Mouse (Mus musculus) liver, embryonic 15.5 days (tissue): ENCODE measurements around the gene Tfpi. TPM values are rescaled to one million over a fixed set of nuclear protein-coding genes. Genes with fewer than 3 reads are reported as not detected.
A peak's percentile ranks its signal among the peaks of the same experiment; 100 is the strongest.
"Not testable (repeated sequence)": the region's sequence is repeated elsewhere in the genome, so short reads cannot be mapped to it uniquely, and the experiment has no call there.

ENCODE experiments used
- ATAC-seq: fragments of 200-750 bp; cut with Nextera tagmentation; 2 replicates; pipeline ENCODE4 v1.8.0; 2017; ENCODE audit warnings: moderate number of reproducible peaks, mild to moderate bottlenecking, moderate library complexity; ENCODE audit not compliant: insufficient read depth
- H3K27ac ChIP-seq: fragments of 300-500 bp; sonication (generic); replicated peaks from 2 replicates; pipeline ENCODE4 v1.5.1; 2015; ENCODE audit warnings: mild to moderate bottlenecking, inconsistent platforms
- H3K27me3 ChIP-seq: fragments of 300-500 bp; sonication (generic); 2 replicates; pipeline ENCODE4 v1.6.1; 2015; ENCODE audit warnings: mild to moderate bottlenecking, inconsistent platforms
- H3K36me3 ChIP-seq: fragments of 300-500 bp; sonication (generic); replicated peaks from 2 replicates; pipeline ENCODE4 v1.6.1; 2015; ENCODE audit warnings: moderate library complexity, mild to moderate bottlenecking, inconsistent platforms
- H3K4me1 ChIP-seq: fragments of 300-500 bp; sonication (generic); replicated peaks from 2 replicates; pipeline ENCODE4 v1.6.1; 2015; ENCODE audit warnings: inconsistent platforms
- H3K4me2 ChIP-seq: fragments of 300-500 bp; sonication (generic); 2 replicates; pipeline ENCODE4 v1.6.1; 2015; ENCODE audit warnings: moderate library complexity, mild to moderate bottlenecking, inconsistent platforms
- H3K4me3 ChIP-seq: fragments of 300-500 bp; sonication (generic); replicated peaks from 2 replicates; pipeline ENCODE4 v1.5.1; 2015; ENCODE audit warnings: mild to moderate bottlenecking, inconsistent platforms
- H3K9ac ChIP-seq: fragments of 300-500 bp; sonication (generic); 2 replicates; pipeline ENCODE4 v1.6.1; 2015; ENCODE audit warnings: moderate library complexity, mild to moderate bottlenecking, inconsistent platforms
- H3K9me3 ChIP-seq: fragments of 300-500 bp; sonication (generic); replicated peaks from 2 replicates; pipeline ENCODE4 v1.6.1; 2016; ENCODE audit warnings: inconsistent platforms
- WGBS: fragments of 180-500 bp; shearing (Covaris S2); methylation state at CpG from one replicate; pipeline ENCODE4 v1.1.7; 2015; ENCODE audit warnings: mixed read lengths; ENCODE audit not compliant: insufficient replicate concordance; 5-methylcytosine and 5-hydroxymethylcytosine counted together
- polyA plus RNA-seq: library from polyadenylated mRNA; unstranded; fragments of >200 nt; fragmentation: Nextera tagmentation; extraction: Ambion mirVana; gene quantifications from 2 replicates; pipeline ENCODE4 v1.2.1, GENCODE M21; 2015

The Tfpi gene
- polyA plus RNA-seq, 1 experiment from 2014 or later, result 14.2 TPM

DNA sequence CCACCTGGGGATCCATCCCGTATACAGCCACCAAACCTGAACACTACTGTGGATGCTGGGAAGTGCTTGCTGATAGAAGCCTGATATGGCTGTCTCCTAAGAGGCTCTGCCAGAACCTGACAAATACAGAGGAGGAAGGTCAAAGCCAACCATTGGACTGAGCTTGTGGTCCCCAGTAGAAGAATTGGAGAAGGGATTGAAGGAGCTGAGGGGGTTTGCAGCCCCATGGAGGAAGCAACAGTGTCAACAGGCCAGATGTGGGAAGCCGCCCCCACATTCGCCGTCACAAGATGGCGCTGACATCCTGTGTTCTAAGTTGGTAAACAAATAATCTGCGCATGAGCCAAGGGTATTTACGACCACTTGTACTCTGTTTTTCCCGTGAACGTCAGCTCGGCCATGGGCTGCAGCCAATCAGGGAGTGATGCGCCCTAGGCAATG lies 28.4 kb upstream of the Tfpi start:
- H3K36me3 ChIP-seq, H3K9me3 ChIP-seq, H3K4me1 ChIP-seq, H3K27me3 ChIP-seq: not testable (repeated sequence)
- peak overlapping the region; percentile 76 for H3K27ac ChIP-seq
- WGBS, result 35% methylated on average over 6 of the region's 11 CpGs
- peak overlapping the region; percentile 58 for H3K4me2 ChIP-seq
- ATAC-seq, result peak; percentile 84
- peak overlapping the region; percentile 40; the same call in 1 of the 2 replicates for H3K9ac ChIP-seq
- H3K4me3 ChIP-seq, result peak overlapping the region; percentile 49

DNA sequence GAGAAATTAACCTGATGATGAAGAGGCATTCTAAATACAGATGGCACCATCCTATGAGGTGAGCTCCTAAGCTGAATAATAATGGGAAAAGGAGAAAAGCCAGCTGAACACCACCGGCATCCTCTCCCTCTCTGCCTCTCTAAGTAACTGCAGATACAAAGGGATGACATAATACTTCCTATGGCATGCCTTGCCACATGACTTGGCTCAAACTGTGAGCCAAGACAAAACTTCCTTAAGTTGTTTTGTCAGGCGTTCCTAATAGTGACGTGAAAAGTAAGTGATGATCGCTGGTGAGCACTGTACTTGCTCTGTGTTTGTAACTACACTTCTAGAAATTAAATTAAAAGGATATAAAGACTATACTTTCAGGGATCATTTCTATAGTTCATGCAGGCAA lies 27.7 kb upstream of the Tfpi start:
- no peaks in the 10 kb centered on the region for H3K36me3 ChIP-seq
- H3K27ac ChIP-seq, result no peak overlapping the region
- H3K4me3 ChIP-seq, result no peak overlapping the region; the same call in 1 of the 2 replicates
- H3K4me1 ChIP-seq, result 0 out of 2 replicates have a peak, but pooled peaks cover 3% of the 10 kb centered on the region
- no peaks in the 10 kb centered on the region for H3K9me3 ChIP-seq
- H3K9ac ChIP-seq, result no peak overlapping the region
- H3K4me2 ChIP-seq, result peak overlapping the region; percentile 58
- H3K27me3 ChIP-seq, result no peaks in the 10 kb centered on the region
- ATAC-seq, result peak; percentile 30; the same call in 1 of the 2 replicates
- 45% methylated on average over 4 of the region's 4 CpGs for WGBS

GRCm38 (mm10) chr2:84498921-84499320 lies 22.3 kb upstream of the Tfpi start:
- no peak for ATAC-seq
- 28% methylated on average over 3 of the region's 3 CpGs for WGBS
- Histone ChIP-seq H3K4me2 (no peak overlapping the region), H3K36me3 (no peaks in the 10 kb centered on the region), H3K9ac (no peak overlapping the region), H3K4me1 (no peaks in the 10 kb centered on the region), H3K9me3 (no peaks in the 10 kb centered on the region), H3K27me3 (0 out of 2 replicates have a peak, but pooled peaks cover 6% of the 10 kb centered on the region), H3K27ac (no peak overlapping the region), H3K4me3 (no peak overlapping the region)

DNA sequence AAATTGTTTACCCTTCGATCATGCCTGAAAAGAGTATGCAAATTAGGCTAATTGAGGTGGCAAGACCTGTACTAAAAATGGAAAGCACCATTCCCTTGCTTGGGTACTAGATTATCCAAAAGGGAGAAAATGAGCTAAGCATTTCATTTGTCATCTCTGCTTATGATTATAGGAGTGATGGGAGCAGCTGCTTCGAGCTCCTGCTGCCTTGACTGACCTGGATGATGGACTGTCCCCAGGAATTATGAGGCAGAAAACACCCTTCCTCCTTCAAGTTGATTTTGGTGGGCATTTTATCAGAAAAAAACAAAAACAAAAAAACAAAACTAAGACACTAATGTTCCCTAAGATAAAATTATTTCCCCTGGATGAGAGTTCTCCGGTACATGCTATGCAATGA lies 18.5 kb upstream of the Tfpi start:
- H3K9ac ChIP-seq, result no peak overlapping the region
- ATAC-seq, result no peak
- no peaks in the 10 kb centered on the region for H3K36me3 ChIP-seq
- H3K27ac ChIP-seq, result no peak overlapping the region
- no peak overlapping the region for H3K4me3 ChIP-seq
- WGBS, result 69% methylated on average over 3 of the region's 3 CpGs
- no peaks in the 10 kb centered on the region for H3K9me3 ChIP-seq
- no peaks in the 10 kb centered on the region for H3K4me1 ChIP-seq
- H3K4me2 ChIP-seq, result no peak overlapping the region
- 0 out of 2 replicates have a peak, but pooled peaks cover 6% of the 10 kb centered on the region for H3K27me3 ChIP-seq

DNA sequence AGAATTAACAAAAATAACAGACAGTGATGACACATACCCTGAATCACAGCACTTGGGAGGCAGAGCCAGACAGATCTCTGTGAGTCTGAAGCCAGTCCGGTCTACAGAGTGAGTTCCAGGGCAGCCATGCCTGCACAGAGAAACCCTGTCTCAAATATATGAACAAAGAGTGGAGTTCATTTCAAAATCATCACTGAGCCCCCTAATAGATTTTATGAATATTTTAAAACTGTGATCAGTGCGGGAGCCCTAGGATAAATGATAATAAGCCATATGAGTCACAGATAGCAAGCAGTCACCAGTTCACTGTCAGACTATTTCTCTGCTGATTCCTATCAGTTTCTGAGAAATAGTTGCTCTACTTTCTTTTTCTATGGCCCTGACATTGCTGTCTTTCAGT lies 17.1 kb upstream of the Tfpi start:
- H3K4me1 ChIP-seq, result no peaks in the 10 kb centered on the region
- 71% methylated on average over 2 of the region's 2 CpGs for WGBS
- no peak overlapping the region for H3K9ac ChIP-seq
- no peaks in the 10 kb centered on the region for H3K9me3 ChIP-seq
- ATAC-seq, result no peak
- H3K27me3 ChIP-seq, result 0 out of 2 replicates have a peak, but pooled peaks cover 2% of the 10 kb centered on the region
- no peak overlapping the region for H3K27ac ChIP-seq
- H3K4me3 ChIP-seq, result no peak overlapping the region
- no peak overlapping the region for H3K4me2 ChIP-seq
- H3K36me3 ChIP-seq, result no peaks in the 10 kb centered on the region

- Histone ChIP-seq H3K27ac (no peak overlapping the region), H3K9ac (no peak overlapping the region), H3K4me3 (no peak overlapping the region), H3K4me1 (no peaks in the 10 kb centered on the region), H3K36me3 (no peaks in the 10 kb centered on the region), H3K4me2 (no peak overlapping the region), H3K27me3 (no peaks in the 10 kb centered on the region), H3K9me3 (no peaks in the 10 kb centered on the region)
- ATAC-seq, result no peak
- 54% methylated on average over 1 of the region's 1 CpGs for WGBS
Observed at GRCm38 (mm10) chr2:84491715-84492114, 15.1 kb upstream of the Tfpi start.

DNA sequence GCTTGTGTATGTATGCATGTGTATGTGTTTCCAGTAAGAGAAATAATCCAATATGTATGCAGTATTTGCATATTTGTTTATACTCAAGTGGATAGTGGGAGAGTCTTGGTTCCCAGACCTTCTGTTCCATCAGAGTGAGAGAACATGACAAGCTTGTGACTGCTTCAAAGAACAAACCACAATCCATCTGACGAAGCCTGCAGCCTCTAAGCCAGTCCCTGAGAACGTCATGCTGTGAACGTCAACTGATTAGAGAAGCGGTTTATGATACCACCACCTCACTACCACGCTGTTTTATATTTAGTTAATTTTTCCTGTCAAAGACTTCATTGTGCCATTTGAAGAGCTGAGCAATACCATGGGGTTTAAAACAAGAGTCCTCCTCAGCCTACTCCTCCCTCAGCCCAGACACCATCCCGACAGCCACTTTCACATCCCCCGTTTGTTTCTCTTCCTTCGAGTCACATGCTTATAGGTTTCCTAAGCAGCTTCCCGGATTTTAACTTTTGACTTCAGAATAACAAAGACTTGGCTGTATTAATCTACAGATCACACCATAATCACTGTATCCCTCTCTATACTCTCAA lies 11.2 kb upstream of the Tfpi start:
- Histone ChIP-seq H3K4me3 (no peak overlapping the region), H3K27me3 (no peaks in the 10 kb centered on the region), H3K4me1 (no peaks in the 10 kb centered on the region), H3K36me3 (no peaks in the 10 kb centered on the region), H3K9ac (no peak overlapping the region), H3K27ac (no peak overlapping the region), H3K4me2 (no peak overlapping the region), H3K9me3 (no peaks in the 10 kb centered on the region)
- no peak for ATAC-seq
- WGBS, result 49% methylated on average over 9 of the region's 9 CpGs

- H3K4me3 ChIP-seq, result no peak overlapping the region
- H3K4me2 ChIP-seq, result no peak overlapping the region
- no peak overlapping the region for H3K9ac ChIP-seq
- 0 out of 2 replicates have a peak, but pooled peaks cover 3% of the 10 kb centered on the region for H3K4me1 ChIP-seq
- no peaks in the 10 kb centered on the region for H3K27me3 ChIP-seq
- WGBS, result 12% methylated on average over 7 of the region's 7 CpGs
- no peak overlapping the region for H3K27ac ChIP-seq
- ATAC-seq, result no peak
- no peaks in the 10 kb centered on the region for H3K36me3 ChIP-seq
- no peaks in the 10 kb centered on the region for H3K9me3 ChIP-seq
Observed at GRCm38 (mm10) chr2:84481863-84482262, 5.3 kb upstream of the Tfpi start.

DNA sequence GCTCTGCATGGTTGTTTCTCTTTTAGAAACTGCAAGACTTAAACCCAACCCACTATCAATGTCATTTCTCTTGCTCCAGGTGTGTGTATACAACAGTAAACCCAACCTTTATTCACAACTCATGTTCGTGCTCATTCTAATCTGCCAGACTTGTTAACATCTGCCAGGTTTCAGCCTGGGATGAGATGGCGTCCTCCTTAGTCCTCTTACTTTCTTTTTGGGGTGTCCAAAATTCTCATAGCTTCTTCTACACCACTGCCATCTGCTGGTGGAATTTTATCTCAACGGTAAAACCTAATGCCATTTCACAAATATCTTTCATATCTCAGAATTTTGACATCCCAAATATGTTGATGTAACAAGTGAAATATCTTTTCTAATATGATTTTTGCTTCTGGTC lies 2.5 kb upstream of the Tfpi start:
- no peaks in the 10 kb centered on the region for H3K27me3 ChIP-seq
- H3K4me3 ChIP-seq, result peak overlapping the region; percentile 28
- no peak overlapping the region for H3K27ac ChIP-seq
- 8% methylated on average over 3 of the region's 3 CpGs for WGBS
- no peak overlapping the region for H3K9ac ChIP-seq
- no peaks in the 10 kb centered on the region for H3K9me3 ChIP-seq
- ATAC-seq, result no peak
- no peaks in the 10 kb centered on the region for H3K36me3 ChIP-seq
- peak overlapping the region; percentile 47 for H3K4me2 ChIP-seq
- H3K4me1 ChIP-seq, result peaks cover 19% of the 10 kb centered on the region

- no peaks in the 10 kb centered on the region for H3K9me3 ChIP-seq
- 84% methylated on average over 6 of the region's 6 CpGs for WGBS
- no peaks in the 10 kb centered on the region for H3K36me3 ChIP-seq
- H3K9ac ChIP-seq, result no peak overlapping the region
- H3K27me3 ChIP-seq, result no peaks in the 10 kb centered on the region
- H3K27ac ChIP-seq, result no peak overlapping the region
- H3K4me1 ChIP-seq, result peaks cover 19% of the 10 kb centered on the region
- ATAC-seq, result no peak
- no peak overlapping the region for H3K4me3 ChIP-seq
- H3K4me2 ChIP-seq, result no peak overlapping the region
Observed at GRCm38 (mm10) chr2:84477759-84478158, 1.2 kb upstream of the Tfpi start.

GRCm38 (mm10) chr2:84476131-84476530 lies 444 bp downstream of the Tfpi start:
- H3K4me2 ChIP-seq, result peak overlapping the region; percentile 54
- 20% methylated on average over 3 of the region's 3 CpGs for WGBS
- no peaks in the 10 kb centered on the region for H3K27me3 ChIP-seq
- peak overlapping the region; percentile 25; the same call in 1 of the 2 replicates for H3K9ac ChIP-seq
- peak; percentile 57; the same call in 1 of the 2 replicates for ATAC-seq
- peak overlapping the region; percentile 45 for H3K4me3 ChIP-seq
- H3K27ac ChIP-seq, result peak overlapping the region; percentile 41; the same call in 1 of the 2 replicates
- no peaks in the 10 kb centered on the region for H3K9me3 ChIP-seq
- H3K4me1 ChIP-seq, result peaks cover 19% of the 10 kb centered on the region
- no peaks in the 10 kb centered on the region for H3K36me3 ChIP-seq

DNA sequence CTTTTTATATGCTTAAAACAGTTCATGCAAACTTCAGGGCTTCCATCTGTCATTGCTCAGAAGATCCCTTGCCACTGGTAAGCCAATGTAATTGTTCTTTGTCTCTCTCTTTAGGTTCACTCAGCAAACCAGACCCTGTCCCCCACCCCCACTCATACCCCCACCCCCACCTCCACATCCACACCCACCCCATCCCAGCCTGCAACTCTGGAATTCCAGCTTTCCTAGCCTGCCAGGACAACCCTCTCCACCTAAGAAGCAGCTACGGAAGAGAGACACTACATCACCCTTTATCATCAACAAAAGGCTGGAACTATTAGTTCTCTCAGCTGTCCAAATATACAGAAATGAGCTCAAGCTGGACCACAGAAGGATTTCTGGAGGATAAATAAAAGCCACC lies 974 bp downstream of the Tfpi start:
- Histone ChIP-seq H3K9ac (no peak overlapping the region), H3K27ac (no peak overlapping the region), H3K4me1 (peaks cover 19% of the 10 kb centered on the region), H3K27me3 (no peaks in the 10 kb centered on the region), H3K4me3 (peak overlapping the region; percentile 45), H3K36me3 (no peaks in the 10 kb centered on the region), H3K4me2 (peak overlapping the region; percentile 54), H3K9me3 (no peaks in the 10 kb centered on the region)
- WGBS, result 25% methylated on average over 1 of the region's 1 CpGs
- ATAC-seq, result no peak
